Mouse (Mus musculus) lung, adult 2 months (tissue): ENCODE results near the gene Trip10.

ENCODE experiments used
- CTCF ChIP-seq: fragments of 200-500 bp; IDR thresholded peaks from 2 replicates; pipeline ENCODE4 v1.5.1; 2011; ENCODE audit warnings: mild to moderate bottlenecking, low read length, control low read depth; ENCODE audit not compliant: insufficient read depth
- POLR2A ChIP-seq: fragments of 200-500 bp; IDR thresholded peaks from 2 replicates; pipeline ENCODE4 v1.6.1; 2011; ENCODE audit warnings: low read depth, mild to moderate bottlenecking, control low read depth, low read length, borderline replicate concordance; ENCODE audit errors: extremely low read depth

DNA sequence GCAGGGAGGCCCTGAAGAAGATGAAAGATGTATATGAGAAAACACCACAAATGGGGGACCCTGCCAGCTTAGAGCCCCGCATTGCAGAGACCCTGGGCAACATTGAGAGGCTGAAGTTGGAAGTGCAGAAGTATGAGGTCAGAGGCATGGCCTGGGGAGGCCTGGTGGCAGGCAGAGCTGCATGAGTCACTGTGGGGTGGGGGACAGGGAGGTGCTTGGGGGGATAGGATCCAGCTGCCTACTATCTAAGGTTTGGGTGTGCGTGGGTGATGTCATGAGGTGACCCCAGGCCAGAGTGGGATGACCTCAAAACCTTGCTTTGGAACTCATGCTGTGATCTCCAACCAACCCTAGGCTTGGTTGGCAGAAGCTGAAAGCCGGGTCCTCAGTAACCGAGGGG, 12.0 kb downstream of the Trip10 start:
- TF ChIP-seq POLR2A: no peak
- no peak for TF ChIP-seq CTCF
